In genomic region chr1:183117827-183118825, GRCm38 (mm10) we compare ENCODE assay signal across 10 mouse cellular contexts.
DNase-seq lines count a peak whose midpoint lies in the region; ATAC-seq lines count a peak whose summit lies in the region.
"Had no signal": no experiment of that assay in that cellular context is flagged by ENCODE, and none has a peak within 500 bp of the region (broad histone marks: within the 10 kb centered on the region; RNA-seq: fewer than 3 reads in every experiment).

No protein-coding gene starts in this region.

- H3K9me3 ChIP-seq in heart, embryonic 10.5 days = no peaks in the 10 kb centered on the region
- H3K9me3 ChIP-seq in hindbrain, embryonic 16.5 days (ENCODE audit: control insufficient read depth, low read length) = no peaks in the 10 kb centered on the region
- no peaks in the 10 kb centered on the region for H3K9me3 ChIP-seq in neural tube, embryonic 14.5 days (ENCODE audit: control insufficient read depth, low read length)

- H3K27ac ChIP-seq in heart, embryonic 10.5 days = 0 out of 2 replicates have a peak overlapping the region, but pooled peaks have one; percentile 44
- peak overlapping the region; percentile 53; the same call in 1 of the 2 replicates for H3K27ac ChIP-seq in hindbrain, embryonic 16.5 days (ENCODE audit: low read depth, low read length)
- H3K27ac ChIP-seq in neural tube, embryonic 14.5 days (ENCODE audit: low read depth, low read length) = peak overlapping the region; percentile 55
- H3K27ac ChIP-seq: layer of hippocampus, adult 2 months had no signal

- H3K4me1 ChIP-seq in heart, embryonic 10.5 days = peaks cover 36% of the 10 kb centered on the region
- H3K4me1 ChIP-seq in hindbrain, embryonic 16.5 days (ENCODE audit: control insufficient read depth, insufficient read depth, low read depth, low read length) = peaks cover 16% of the 10 kb centered on the region
- H3K4me1 ChIP-seq in neural tube, embryonic 14.5 days (ENCODE audit: control insufficient read depth, insufficient read depth, low read length) = peaks cover 14% of the 10 kb centered on the region; the same call in 1 of the 2 replicates

- H3K27me3 ChIP-seq in heart, embryonic 10.5 days (ENCODE audit: insufficient read depth, poor library complexity, severe bottlenecking) = no peaks in the 10 kb centered on the region
- no peaks in the 10 kb centered on the region for H3K27me3 ChIP-seq in hindbrain, embryonic 16.5 days (replicated peaks; ENCODE audit: control insufficient read depth, insufficient read depth, low read length)
- no peaks in the 10 kb centered on the region for H3K27me3 ChIP-seq in neural tube, embryonic 14.5 days (ENCODE audit: control insufficient read depth, insufficient read depth, low read length)

- H3K4me2 ChIP-seq in hindbrain, embryonic 16.5 days (ENCODE audit: low read length) = 0 out of 2 replicates have a peak overlapping the region, but pooled peaks have one; percentile 3
- H3K4me2 ChIP-seq in neural tube, embryonic 14.5 days (ENCODE audit: low read depth, low read length) = 0 out of 2 replicates have a peak overlapping the region, but pooled peaks have one; percentile 14

- intact Hi-C loops in heart, postnatal 25 days (cut with DNase I) = no loop called here

- no peak for DNase-seq in heart, embryonic 10.5 days (ENCODE audit: low spot score)
- DNase-seq in heart, postnatal 25 days (ENCODE audit: low spot score) = no peak
- peak; percentile 13 for DNase-seq in ovary, adult 18-20 months (ENCODE audit: low spot score)
- DNase-seq in ovary, postnatal 14 days (ENCODE audit: low spot score) = no peak
- DNase-seq in thymus, postnatal 25 days = no peak
- DNase-seq in layer of hippocampus, adult 9-10 months (ENCODE audit: low spot score) = no peak

- no peak overlapping the region for H3K4me3 ChIP-seq in heart, embryonic 10.5 days
- no peak overlapping the region for H3K4me3 ChIP-seq in hindbrain, embryonic 16.5 days (ENCODE audit: low read length)
- no peak overlapping the region for H3K4me3 ChIP-seq in neural tube, embryonic 14.5 days (ENCODE audit: low read depth, low read length)
- H3K4me3 ChIP-seq: erythroblast, embryonic 14.5 days; layer of hippocampus, adult 2 months had no signal

- 0 out of 2 replicates have a peak overlapping the region, but pooled peaks have one; percentile 4 for H3K9ac ChIP-seq in hindbrain, embryonic 16.5 days (ENCODE audit: low read depth, low read length)
- no peak overlapping the region for H3K9ac ChIP-seq in neural tube, embryonic 14.5 days (replicated peaks; ENCODE audit: low read depth, low read length)

- no peaks in the 10 kb centered on the region for H3K36me3 ChIP-seq in heart, embryonic 10.5 days
- no peaks in the 10 kb centered on the region for H3K36me3 ChIP-seq in hindbrain, embryonic 16.5 days (ENCODE audit: control insufficient read depth, insufficient read depth, low read length)
- no peaks in the 10 kb centered on the region for H3K36me3 ChIP-seq in neural tube, embryonic 14.5 days (ENCODE audit: control insufficient read depth, insufficient read depth, low read length)

- WGBS in heart, embryonic 10.5 days = 77% methylated on average over 21 of the region's 21 CpGs
- 35% methylated on average over 21 of the region's 21 CpGs for WGBS in hindbrain, embryonic 16.5 days
- WGBS in neural tube, embryonic 14.5 days = 40% methylated on average over 21 of the region's 21 CpGs

- ATAC-seq in hindbrain, embryonic 16.5 days = peak; percentile 47; the same call in 1 of the 2 replicates
- peak; percentile 62; the same call in 1 of the 2 replicates for ATAC-seq in neural tube, embryonic 14.5 days (ENCODE audit: low read depth)
